Mouse (Mus musculus): ENCODE results near the gene Cald1.

DNA sequence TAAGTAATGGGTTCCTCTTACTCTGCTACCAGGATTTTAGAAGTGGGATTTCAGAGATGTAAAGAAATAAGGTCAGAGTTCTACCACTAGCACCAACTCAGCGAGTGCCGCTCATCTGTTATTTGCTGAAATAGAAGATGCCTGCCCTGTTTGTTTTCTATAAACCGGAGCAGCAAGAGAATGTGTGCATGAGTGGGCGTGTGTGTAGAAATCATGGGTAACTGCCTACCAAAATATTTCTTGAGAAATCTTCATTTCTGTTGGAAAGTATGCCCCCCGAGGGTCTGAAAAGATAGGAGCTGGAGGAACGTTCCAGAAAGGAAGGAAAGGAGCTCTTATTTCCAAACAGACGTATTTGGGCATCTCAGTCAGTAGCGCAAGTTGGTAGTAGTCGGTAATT is 871 bp downstream of the Cald1 start:
- TF ChIP-seq CTCF (IDR thresholded peaks at IDR 0.05; ENCODE audit: low read depth, low read length) (no peak), POLR2A (IDR thresholded peaks at IDR 0.05; ENCODE audit: extremely low read depth, insufficient read depth, low read length) (no peak)
